Mouse (Mus musculus) CH12F3 (cell line): ENCODE measurements around the gene Kras.

Experiments used
- in situ Hi-C: fragments of 300-500 bp; cut with MboI; formaldehyde crosslinking; loops from 2 replicates; pipeline ENCODE4 v1.14.3; 2020; ENCODE audit warnings: low sequenced_read_pairs

Gene Kras

DNA sequence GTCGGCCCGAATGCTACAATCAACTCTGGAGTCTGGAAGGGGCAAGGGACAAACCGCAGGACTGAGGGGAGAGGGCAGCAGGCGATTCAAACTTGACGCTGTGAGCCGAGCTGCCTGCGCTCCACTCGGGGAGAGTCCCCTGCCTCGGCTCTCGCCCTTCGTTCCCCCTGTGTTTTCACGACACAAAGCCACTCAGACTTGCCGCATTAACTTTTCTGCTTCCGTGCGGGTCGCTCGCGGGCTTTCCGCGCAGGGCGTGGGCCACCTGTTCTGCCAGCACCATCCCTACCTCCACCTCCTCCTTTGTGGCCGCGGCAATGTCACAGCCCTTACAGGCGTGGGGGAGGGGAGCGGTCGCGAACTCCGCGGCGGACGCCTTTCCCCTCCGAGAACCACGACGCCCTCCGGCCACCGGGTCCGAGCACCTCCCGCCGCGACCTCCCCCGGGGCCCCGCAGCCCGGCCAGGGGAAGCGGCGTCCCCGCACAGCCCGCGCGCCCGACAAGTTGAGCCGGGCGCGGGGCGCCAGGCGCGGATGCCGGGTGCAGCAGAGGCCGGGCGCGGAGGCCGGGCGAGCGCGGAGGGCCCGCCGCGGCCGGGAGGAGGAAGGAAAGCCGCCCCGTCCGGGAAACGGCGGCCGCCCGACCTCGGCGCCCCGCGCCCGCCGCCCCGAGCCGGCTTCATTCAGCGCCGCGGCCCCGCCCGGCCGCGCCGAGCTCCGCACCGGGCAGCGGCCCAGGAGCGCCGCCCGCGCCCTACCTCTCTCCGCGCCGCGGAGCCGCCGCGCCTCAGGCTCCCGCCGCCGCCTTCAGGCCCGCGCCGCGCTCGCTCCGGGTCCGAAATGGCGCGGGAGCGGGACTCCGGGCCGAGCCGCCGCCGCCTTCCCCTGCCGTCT, 501 bp downstream of the Kras start:
- in situ Hi-C loops = loop anchor here (5.0 kb wide), 1 partner anchor 93 kb away; no protein-coding TSS in a partner anchor

DNA sequence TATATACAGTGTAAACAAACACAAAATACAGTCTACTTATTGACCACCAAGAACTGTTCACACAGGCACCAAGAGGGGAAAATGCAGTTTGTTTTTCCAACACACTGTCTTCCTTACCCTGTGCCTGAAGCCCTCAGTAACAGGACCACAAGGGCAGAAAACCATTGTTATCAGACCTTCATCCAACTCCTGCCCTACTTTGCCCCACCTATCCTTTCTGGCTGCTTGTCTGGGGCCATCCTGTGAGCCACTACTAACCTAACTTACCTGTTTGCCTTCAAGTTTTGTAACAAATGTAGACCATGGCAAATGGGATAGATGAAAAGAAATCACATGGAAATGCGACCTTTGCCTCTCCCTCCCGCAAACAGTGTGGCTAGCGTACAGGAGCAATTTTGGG, 2.2 kb downstream of the Kras start:
- in situ Hi-C loops = loop anchor here (5.0 kb wide), 1 partner anchor 94 kb away; no protein-coding TSS in a partner anchor

DNA sequence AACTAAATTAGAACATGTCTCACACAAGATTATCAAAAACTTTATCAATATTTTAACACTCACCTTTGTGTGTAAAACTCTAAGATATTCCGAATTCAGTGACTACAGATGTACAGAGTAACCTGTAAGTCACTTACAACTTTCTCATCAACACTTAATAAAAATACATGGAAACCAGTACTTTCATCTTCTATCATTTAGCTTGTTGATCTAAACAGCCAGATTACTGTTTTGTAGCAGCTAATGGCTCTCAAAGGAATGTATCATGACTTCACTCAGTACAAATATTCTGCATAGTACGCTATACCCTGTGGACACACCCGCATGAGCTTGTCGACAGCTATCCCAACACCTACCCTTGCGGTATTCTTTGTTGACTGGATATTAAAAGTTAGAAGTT, 3.2 kb downstream of the Kras start:
- in situ Hi-C loops = loop anchor here (5.0 kb wide), 1 partner anchor 95 kb away; no protein-coding TSS in a partner anchor

DNA sequence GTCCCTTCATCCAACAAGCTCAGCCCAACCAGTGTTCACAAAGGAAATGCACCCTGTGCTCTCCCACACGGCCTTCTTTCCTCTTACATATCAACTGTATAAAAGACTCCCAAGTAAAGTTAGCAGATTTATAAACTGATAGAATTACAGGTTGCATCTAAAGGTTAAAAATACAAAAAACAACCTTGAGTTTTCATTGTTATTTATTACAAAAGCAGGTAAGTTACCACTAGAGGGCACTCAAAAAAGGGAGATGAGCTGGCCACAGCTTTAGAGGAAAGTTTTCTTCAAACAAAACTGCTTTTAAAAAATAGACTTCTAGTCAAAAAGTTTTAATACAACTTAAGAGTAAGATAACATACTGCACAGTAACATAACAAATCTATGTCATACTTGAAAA, 7.5 kb downstream of the Kras start:
- in situ Hi-C loops = no loop called here

DNA sequence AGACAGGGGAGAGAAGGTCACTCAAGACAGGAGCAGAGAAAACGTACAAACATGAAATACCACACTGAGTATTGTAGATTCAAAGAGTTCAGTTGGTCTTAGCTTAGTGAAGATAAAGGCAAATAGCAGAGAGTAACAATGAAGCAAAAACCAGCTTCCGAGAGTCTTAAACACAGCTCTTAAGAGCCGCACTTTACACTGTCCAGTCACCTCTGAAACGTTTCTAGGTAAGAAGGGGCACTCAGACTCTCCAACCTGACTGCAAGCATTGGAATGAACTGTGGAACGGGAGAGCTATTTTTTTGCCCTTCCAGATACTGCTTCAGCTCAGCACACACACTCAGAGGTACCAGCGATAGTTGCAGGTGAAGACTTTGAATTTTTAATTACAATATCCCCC, 9.8 kb downstream of the Kras start:
- in situ Hi-C loops = no loop called here

DNA sequence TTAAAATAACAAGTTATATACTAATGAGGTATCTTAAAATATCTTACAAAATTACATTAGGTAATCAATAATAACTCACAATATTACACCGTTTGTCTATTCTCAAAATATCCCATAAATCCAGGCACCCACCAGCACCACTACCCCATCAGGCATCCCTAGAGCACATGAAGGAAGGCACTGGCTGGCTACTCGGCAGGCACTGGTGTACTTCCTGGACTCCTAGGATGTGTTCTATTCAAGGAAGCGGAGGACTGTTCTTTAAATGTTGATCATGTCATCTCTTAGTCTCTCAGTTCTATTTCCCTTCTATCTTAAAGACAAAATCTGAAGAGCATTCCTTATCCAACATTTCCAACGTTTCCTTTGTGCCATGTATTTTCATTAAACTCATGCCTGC, 12.9 kb downstream of the Kras start:
- in situ Hi-C loops = no loop called here

DNA sequence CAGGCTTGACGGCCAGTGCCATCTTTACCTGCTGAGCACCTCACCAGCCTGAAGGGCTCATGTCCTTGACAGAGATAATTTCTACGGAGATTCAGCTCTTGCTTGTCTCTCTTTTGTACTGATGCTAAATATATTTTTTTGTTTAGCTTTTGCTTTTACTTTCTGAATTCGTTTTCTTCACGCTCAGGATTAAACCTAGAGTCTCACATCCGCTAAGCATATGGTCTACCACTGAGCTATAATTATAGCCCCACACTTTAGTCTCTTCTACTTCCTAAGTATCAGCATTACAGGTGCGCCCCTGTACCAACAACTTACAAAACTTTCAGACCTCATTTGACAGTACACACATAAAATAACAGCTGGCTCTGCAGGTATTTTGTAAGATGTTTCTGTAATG, 14.7 kb downstream of the Kras start:
- in situ Hi-C loops = no loop called here

DNA sequence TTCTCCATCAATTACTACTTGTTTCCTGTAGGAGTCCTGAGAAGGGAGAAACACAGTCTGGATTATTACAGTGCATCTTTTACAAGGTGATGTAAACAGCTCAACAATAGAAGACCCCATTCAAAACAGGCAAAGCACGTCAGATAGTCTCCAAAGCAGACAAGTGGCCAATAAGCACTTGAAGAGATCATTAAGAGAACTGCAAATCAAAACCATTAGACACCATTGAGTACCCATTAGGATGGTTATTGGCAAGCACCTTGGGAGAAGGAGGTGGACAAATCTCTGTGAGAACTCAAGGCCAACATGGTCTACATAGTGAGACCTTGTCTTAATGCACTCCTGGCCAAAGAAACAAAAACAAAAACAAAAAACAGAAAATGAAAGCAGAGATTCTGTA, 15.6 kb downstream of the Kras start:
- in situ Hi-C loops = no loop called here

DNA sequence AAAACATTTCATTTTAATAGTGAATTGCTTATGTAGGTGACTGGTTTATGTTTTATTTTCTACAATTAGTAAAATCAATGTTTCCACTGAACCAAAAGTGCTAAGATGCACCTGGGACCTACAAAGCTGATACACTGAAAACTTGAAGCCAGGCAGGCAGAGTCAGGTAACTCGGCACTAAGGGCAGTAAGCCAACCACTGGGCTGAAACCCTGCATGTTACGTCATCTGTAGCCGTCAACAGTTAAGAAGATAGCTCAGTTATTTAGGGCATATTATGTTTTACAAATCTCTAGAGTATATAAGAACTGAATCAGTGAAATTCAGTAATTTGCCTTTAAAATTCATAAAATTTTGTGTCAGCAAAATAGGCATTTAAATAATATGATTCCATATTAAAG, 23.7 kb downstream of the Kras start:
- in situ Hi-C loops = no loop called here

DNA sequence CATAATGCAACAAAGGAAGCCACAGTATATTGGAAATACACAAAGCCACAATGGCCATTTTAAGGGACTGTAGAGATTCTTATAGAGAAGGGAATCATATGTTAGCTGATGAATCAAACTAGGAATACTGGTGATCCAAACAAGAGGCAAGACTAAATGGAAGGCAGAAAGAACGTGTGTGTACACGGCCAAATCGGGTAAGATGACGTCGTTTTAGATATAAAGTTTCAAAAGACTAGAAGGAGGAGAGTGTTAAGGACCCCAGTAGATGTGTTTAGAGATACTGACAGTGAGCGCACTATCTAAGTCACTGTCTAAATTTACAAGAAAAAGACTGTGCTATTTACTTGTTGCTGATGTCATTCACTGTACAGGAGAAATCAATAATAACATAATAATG, 25.8 kb downstream of the Kras start:
- in situ Hi-C loops = no loop called here

DNA sequence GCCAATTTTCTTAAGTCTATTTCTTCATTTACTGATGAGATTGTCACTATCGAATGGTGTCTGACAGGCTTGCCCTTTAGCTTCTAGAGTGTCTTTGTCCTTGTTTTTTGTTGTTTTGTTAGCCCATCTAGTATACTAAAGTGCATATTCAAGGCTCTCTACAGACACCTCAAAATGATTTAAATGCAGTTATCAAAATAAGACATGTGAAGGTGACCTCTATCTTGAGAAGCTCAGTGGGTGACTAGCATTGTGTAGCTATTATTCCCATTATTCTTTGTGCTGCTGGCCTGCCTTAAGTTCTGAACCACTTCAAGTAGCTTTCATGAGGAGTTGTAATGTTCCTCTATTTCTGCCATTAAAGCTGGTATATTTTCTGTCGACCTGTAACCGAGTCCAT, 34.2 kb downstream of the Kras start:
- in situ Hi-C loops = no loop called here

DNA sequence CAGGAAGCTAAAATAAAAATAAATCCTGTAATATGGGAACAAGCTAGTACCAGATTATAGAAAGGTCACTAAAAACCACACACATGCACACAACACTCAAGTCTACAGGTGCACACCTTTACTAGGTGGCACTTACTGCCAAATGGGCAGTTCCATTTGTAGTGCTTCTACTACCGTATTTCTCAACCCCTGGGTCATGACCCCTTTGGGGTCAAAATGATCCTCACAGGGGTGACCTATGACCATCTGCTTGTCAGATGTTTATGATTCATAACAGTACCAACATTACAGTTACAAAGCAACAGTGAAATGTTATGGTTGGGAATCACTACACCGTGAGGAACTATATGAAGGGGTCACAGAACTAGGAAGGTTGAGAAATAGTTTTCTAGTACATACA, 36.1 kb downstream of the Kras start:
- in situ Hi-C loops = no loop called here

DNA sequence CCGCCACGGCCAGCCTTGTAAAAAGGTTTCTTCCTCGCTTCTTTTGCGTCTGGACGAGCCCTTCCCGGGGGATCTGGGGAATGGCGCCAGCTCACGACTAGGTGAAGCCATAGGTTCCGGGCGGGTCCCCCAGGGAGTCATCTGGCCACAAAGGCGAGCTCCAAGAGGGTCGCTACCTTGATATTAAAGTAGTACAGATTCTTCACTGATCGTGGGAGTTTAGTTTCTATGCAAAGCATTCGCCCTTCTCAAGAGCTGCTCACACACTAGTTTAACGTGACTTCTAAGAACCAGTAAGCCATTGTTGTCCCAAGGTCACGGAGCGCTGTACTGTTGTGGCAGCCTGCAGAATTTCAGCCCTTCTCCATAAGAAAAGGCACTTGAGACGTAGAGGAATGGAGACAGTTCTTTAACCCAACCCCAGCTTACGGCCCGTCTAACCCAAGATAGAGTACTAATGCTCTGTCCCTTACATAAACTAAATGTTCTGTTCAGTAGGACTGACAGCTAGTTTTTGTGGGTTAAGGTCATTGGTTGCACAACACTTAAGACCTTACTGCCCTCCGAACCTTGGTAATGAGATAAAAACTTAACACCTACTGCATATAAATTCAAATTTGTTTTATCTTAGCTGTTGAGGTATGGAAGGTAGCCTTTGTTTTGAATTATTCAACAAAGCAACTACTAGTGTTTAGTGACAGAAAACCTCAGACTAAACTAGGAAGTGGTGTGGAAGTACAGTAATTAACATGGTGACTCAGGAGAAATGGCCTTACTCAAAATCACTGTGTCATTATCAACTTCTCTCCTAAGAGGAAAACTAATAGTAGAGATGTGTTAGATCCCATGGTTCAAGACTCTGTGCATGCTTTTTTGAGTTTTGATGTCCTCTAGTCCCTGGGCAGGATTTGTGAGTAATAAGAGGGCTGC, 38.4 kb downstream of the Kras start:
- in situ Hi-C loops = no loop called here

DNA sequence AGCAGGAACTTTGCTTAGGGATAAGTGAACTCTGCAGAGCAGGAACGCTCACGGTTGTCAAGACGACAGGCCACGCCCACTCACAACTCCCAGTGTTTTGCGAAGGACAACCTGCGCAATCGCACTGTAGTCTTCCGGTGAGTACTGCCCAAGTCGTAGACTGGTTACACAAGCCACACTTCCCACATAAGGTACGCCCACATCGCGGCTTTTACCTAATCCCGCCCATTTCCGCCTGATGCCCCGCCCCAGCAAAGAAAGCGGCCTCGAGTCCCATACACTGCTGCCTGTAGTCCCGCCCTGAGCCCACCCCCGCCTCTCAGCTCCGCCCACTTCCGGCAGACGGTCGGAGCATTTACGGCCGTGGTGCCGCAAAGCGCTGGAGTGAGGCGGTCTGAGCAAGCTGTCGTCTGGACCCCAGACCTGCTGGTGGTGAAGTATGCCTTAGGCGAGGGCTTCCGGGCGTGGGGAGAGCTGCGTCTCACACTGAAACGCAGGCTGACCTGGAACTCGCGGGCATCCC, 39.2 kb downstream of the Kras start, which contains the start of the genes Casc1 and Etfrf1:
Casc1 (minus strand) TSS at position 190 of the 523 bp plus-strand sequence.
Etfrf1 (plus strand) TSS at position 319 of the 523 bp plus-strand sequence.
- in situ Hi-C loops = no loop called here

DNA sequence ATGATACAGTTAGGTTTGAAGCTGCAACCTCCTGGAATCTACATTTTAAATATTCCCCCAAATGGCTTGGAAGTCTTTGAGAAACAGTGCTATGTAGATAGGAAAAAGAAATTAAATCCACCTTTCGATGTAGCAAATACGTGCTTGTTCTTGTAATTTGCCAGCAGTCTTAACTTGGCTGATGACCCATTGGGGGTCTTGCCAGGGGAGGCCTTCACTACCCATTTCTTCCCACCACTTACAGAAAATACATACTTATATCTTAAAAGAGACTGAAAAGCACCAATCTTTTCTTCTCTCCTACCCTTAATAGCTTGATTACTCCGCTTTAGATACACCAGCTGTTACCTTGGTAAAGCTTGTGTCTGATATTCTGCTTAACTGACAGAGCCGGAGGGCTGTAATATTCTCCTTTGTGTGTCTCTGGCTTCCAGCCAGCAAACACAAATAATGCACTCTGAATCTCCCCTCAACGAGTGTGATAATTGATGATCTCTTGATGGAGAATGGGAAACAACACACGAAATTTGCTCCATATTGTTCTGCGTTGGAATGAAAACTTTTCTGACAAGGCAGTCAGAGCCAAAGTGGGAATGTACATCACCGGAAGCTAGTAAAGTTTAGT, 39.9 kb downstream of the Kras start:
- in situ Hi-C loops = no loop called here

DNA sequence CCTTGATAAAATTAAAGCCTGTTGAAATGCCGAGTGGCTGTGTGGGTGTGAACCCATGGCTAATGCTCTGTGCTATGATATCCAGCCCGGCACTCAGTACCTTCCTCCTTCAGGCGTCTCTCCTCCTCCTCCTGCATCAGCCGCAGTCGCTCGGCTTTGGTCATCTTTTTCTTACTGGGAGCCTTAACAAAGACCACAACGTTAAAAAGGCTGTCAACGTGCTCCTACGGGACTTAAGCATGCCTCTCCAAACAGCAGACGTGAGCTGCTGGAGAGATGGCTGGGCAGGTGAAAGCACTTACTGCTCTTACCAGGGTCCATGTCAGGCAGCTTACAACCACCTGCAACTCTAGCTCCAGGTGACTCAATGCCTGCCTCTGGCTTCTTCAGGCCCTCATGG, 44.9 kb downstream of the Kras start:
- in situ Hi-C loops = no loop called here

DNA sequence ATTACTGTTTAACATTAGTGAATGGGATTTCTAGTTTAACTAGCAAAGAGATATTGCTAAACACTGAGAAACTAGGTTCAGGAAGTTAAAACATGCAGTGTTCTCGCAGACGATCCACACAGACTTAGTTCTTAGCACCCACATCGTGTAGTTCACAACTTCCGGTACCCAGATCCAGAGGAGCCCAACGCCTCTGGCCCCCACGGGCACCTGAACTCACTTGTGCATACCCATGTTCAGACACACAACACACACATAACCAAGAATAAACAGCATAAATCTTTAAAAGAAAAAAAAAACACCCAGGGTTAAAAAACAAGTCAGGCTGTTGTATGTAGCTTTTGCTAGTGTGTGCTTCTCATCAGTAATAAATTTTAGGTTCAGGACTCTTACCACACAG, 45.6 kb downstream of the Kras start:
- in situ Hi-C loops = no loop called here

DNA sequence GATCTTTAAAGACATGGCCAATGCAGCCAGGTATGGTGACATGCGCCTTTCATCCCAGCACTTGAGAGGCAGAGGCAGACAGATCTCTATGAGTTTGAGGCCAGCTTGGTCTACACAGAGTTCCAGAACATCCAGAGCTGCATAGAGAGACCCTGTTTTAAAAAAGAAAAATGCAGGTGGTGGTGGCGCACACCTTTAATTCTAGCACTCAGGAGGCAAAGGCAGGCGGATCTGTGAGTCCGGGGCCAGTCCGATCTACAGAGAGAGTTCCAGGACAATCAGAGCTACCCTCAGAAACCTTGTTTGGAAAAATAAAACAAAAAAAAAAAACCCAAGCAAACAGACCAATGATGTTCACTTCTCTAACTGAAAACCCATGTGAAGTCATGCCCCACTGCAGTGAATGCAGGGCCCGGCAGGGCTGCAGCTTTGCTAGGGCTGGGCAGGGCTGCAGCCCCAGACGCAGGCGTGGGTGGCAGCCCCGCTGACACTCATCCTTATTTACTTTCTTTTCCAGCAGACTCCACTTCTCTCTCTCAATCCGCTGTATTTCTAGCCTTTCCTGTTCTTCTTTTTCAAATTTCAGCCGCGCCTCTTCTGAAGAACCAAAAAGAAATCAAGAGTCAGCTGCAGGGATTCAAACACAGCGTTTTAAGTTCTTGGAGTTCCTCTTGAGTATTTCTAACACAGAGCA, 47.5 kb downstream of the Kras start:
- in situ Hi-C loops = no loop called here

DNA sequence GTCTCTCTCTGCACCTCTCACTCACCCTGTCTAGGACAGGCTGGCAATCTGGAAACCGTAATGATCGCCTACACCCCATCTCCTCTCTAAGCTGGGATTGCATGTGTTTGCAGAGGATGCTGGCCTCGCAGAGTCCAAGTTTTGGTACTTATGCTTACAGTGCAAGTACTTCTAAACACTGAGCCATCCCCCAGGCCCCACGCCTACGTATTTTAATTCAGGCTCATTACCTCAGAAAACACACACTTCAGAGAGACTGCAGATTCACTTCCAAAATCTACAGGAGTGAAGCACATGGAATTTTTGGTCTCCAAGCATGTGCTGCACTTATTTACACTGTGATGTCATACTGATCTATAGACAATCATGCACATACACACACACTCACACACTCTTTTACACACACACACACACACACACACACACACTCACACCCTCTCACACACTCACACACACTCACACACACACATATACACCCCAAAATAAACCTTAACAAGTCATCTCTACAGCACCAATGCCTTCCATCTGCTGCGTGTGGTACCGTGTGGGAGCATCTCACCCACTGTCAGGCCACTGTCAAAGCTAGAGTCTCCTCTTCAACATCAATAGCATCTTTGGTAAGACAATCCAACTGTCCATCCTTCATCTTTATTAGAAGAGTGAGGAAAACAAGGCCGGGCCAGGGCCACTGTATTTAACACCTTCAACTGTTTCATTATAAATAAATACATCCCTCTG, 51.9 kb downstream of the Kras start:
- in situ Hi-C loops = loop anchor here (25.0 kb wide), 1 partner anchor 111 kb away; the partner anchor contains the start of gene Bcat1
